Mouse (Mus musculus): Measurements from ENCODE around the gene Ccdc170. TPM values are rescaled to one million over a fixed set of nuclear protein-coding genes. Genes with fewer than 3 reads are reported as not detected.
"Not testable (repeated sequence)": the region's sequence is repeated elsewhere in the genome, so short reads cannot be mapped to it uniquely, and the experiment has no call there.

The Ccdc170 gene
- polyA plus RNA-seq (2012; ENCODE audit: insufficient read depth, low replicate concordance), result 0.06 TPM in 1 of 2 replicates, not detected in the other

GRCm38 (mm10) chr10:4482355-4482754 lies at the start of gene Ccdc170:
Gene Ccdc170, plus strand, starts transcription at chr10:4482502.
- no peak for TF ChIP-seq FLI1 (IDR thresholded peaks at IDR 0.05; ENCODE audit: low read length)
- no peak for TF ChIP-seq GATA1 (IDR thresholded peaks at IDR 0.05; ENCODE audit: borderline replicate concordance, low read length)
- no peak within 1 kb of the TSS for H3K4me3 ChIP-seq (replicated peaks)
- H3K36me3 ChIP-seq (replicated peaks; ENCODE audit: low read length), result no peaks in the 10 kb centered on the region
- peaks cover 9% of the 10 kb centered on the region; the same call in 1 of the 2 replicates for H3K4me1 ChIP-seq
- H3K27me3 ChIP-seq (replicated peaks), result peaks cover 1% of the 10 kb centered on the region
- 0 out of 2 replicates have a peak, but pooled peaks cover 7% of the 10 kb centered on the region for H3K9me3 ChIP-seq

GRCm38 (mm10) chr10:4432996-4433755 lies 49.1 kb upstream of the Ccdc170 start:
- Histone ChIP-seq H3K4me3 (replicated peaks) (peak overlapping the region; percentile 95), H3K9me3 (no peaks in the 10 kb centered on the region), H3K4me1 (peaks cover 81% of the 10 kb centered on the region), H3K27me3 (replicated peaks) (no peaks in the 10 kb centered on the region), H3K36me3 (replicated peaks; ENCODE audit: low read length) (peaks cover 53% of the 10 kb centered on the region)
- TF ChIP-seq FLI1 (IDR thresholded peaks at IDR 0.05; ENCODE audit: low read length) (no peak), GATA1 (IDR thresholded peaks at IDR 0.05; ENCODE audit: borderline replicate concordance, low read length) (no peak)

GRCm38 (mm10) chr10:4433871-4434270 lies 48.4 kb upstream of the Ccdc170 start:
- Histone ChIP-seq H3K4me1 (peaks cover 84% of the 10 kb centered on the region), H3K36me3 (replicated peaks; ENCODE audit: low read length) (peaks cover 53% of the 10 kb centered on the region), H3K4me3 (replicated peaks) (peak overlapping the region; percentile 95)
- not testable (repeated sequence) for H3K9me3 ChIP-seq; H3K27me3 ChIP-seq (replicated peaks)

DNA sequence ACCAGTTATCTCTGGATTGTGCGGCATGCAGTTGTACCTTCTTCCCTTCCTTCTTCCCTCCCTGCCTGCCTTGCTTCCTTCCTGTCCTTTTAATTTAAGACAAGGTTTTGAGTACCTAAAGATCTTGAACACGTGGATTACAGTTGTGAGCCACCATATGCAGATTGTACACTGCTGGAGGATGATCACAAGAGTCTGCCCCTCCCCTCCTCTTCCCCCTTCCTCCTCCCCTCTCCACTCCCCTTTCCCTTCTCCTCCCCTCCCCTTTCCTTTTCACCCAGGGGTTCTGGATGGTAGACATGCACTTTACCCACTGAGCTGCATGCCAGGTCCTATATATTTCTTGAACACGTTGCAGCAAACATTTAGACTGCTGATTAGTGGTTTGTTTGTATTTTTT lies 46.9 kb upstream of the Ccdc170 start:
- Histone ChIP-seq H3K4me3 (replicated peaks) (peak overlapping the region; percentile 69), H3K36me3 (replicated peaks; ENCODE audit: low read length) (peaks cover 58% of the 10 kb centered on the region), H3K4me1 (peaks cover 69% of the 10 kb centered on the region), H3K27me3 (replicated peaks) (no peaks in the 10 kb centered on the region), H3K9me3 (no peaks in the 10 kb centered on the region)
- TF ChIP-seq FLI1 (IDR thresholded peaks at IDR 0.05; ENCODE audit: low read length) (no peak), GATA1 (IDR thresholded peaks at IDR 0.05; ENCODE audit: borderline replicate concordance, low read length) (no peak)

- peak overlapping the region; percentile 54 for H3K4me3 ChIP-seq (replicated peaks)
- H3K36me3 ChIP-seq (replicated peaks; ENCODE audit: low read length), result peaks cover 52% of the 10 kb centered on the region
- H3K27me3 ChIP-seq (replicated peaks), result no peaks in the 10 kb centered on the region
- peaks cover 49% of the 10 kb centered on the region for H3K4me1 ChIP-seq
- TF ChIP-seq FLI1 (IDR thresholded peaks at IDR 0.05; ENCODE audit: low read length) (no peak), GATA1 (IDR thresholded peaks at IDR 0.05; ENCODE audit: borderline replicate concordance, low read length) (0 out of 3 replicates have a peak, but pooled peaks have one; percentile 23)
- peaks cover 4% of the 10 kb centered on the region for H3K9me3 ChIP-seq
Observed at GRCm38 (mm10) chr10:4456409-4456808, 25.9 kb upstream of the Ccdc170 start.

- Histone ChIP-seq H3K36me3 (replicated peaks; ENCODE audit: low read length) (peaks cover 15% of the 10 kb centered on the region), H3K4me1 (peaks cover 49% of the 10 kb centered on the region), H3K27me3 (replicated peaks) (no peaks in the 10 kb centered on the region), H3K9me3 (peaks cover 4% of the 10 kb centered on the region), H3K4me3 (replicated peaks) (no peak overlapping the region)
- TF ChIP-seq GATA1 (IDR thresholded peaks at IDR 0.05; ENCODE audit: borderline replicate concordance, low read length) (no peak), FLI1 (IDR thresholded peaks at IDR 0.05; ENCODE audit: low read length) (no peak)
Observed at GRCm38 (mm10) chr10:4460201-4460600, 22.1 kb upstream of the Ccdc170 start.

- Histone ChIP-seq H3K9me3 (0 out of 2 replicates have a peak, but pooled peaks cover 3% of the 10 kb centered on the region), H3K4me1 (peaks cover 7% of the 10 kb centered on the region), H3K27me3 (replicated peaks) (no peaks in the 10 kb centered on the region), H3K36me3 (replicated peaks; ENCODE audit: low read length) (no peaks in the 10 kb centered on the region), H3K4me3 (replicated peaks) (no peak overlapping the region)
- TF ChIP-seq GATA1 (IDR thresholded peaks at IDR 0.05; ENCODE audit: borderline replicate concordance, low read length) (no peak), FLI1 (IDR thresholded peaks at IDR 0.05; ENCODE audit: low read length) (no peak)
Observed at GRCm38 (mm10) chr10:4465799-4466198, 16.5 kb upstream of the Ccdc170 start.

- Histone ChIP-seq H3K36me3 (replicated peaks; ENCODE audit: low read length) (no peaks in the 10 kb centered on the region), H3K27me3 (replicated peaks) (no peaks in the 10 kb centered on the region), H3K9me3 (0 out of 2 replicates have a peak, but pooled peaks cover 3% of the 10 kb centered on the region), H3K4me3 (replicated peaks) (no peak overlapping the region), H3K4me1 (peaks cover 2% of the 10 kb centered on the region; the same call in 1 of the 2 replicates)
- TF ChIP-seq GATA1 (IDR thresholded peaks at IDR 0.05; ENCODE audit: borderline replicate concordance, low read length) (no peak), FLI1 (IDR thresholded peaks at IDR 0.05; ENCODE audit: low read length) (no peak)
Observed at GRCm38 (mm10) chr10:4469406-4469805, 12.9 kb upstream of the Ccdc170 start.

- Histone ChIP-seq H3K36me3 (replicated peaks; ENCODE audit: low read length) (no peaks in the 10 kb centered on the region), H3K27me3 (replicated peaks) (no peaks in the 10 kb centered on the region), H3K4me3 (replicated peaks) (no peak overlapping the region), H3K9me3 (no peaks in the 10 kb centered on the region), H3K4me1 (no peaks in the 10 kb centered on the region)
- no peak for TF ChIP-seq FLI1 (IDR thresholded peaks at IDR 0.05; ENCODE audit: low read length)
- TF ChIP-seq GATA1 (IDR thresholded peaks at IDR 0.05; ENCODE audit: borderline replicate concordance, low read length), result no peak
Observed at GRCm38 (mm10) chr10:4473591-4473993, 8.7 kb upstream of the Ccdc170 start.

DNA sequence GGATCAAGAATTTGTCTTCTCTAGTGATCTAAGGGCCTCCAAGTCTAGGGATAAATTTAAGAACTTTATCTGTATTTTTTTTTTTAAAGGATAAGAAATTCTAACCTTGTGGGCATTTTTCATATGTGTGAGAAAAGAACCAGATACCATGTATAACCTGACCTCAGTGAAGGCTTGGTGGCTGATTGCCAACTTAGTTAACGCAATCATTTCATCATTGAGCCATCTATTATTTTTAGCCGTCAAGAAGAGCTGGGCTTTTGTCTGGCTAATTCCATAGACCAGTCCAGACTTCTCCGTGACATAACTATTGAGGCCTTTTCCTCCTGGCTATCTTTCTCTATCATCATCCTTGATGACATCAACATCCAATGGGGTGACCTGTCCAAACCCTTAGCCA lies 6.9 kb upstream of the Ccdc170 start:
- TF ChIP-seq GATA1 (IDR thresholded peaks at IDR 0.05; ENCODE audit: borderline replicate concordance, low read length) (no peak), FLI1 (IDR thresholded peaks at IDR 0.05; ENCODE audit: low read length) (no peak)
- Histone ChIP-seq H3K4me1 (no peaks in the 10 kb centered on the region), H3K9me3 (no peaks in the 10 kb centered on the region), H3K36me3 (replicated peaks; ENCODE audit: low read length) (no peaks in the 10 kb centered on the region), H3K4me3 (replicated peaks) (no peak overlapping the region), H3K27me3 (replicated peaks) (no peaks in the 10 kb centered on the region)
